Mouse (Mus musculus) adrenal gland, postnatal 10 days (tissue): ENCODE results near the gene Rapgef6. TPM values are rescaled to one million over a fixed set of nuclear protein-coding genes. Genes with fewer than 3 reads are reported as not detected.
A peak's percentile ranks its signal among the peaks of the same experiment; 100 is the strongest.

Source experiments
- DNase-seq: peaks from one replicate; pipeline ENCODE4 v3.0.0; 2021; ENCODE audit warnings: mixed read lengths
- total RNA-seq, 2 experiments: library from RNA; stranded (reverse); gene quantifications; 2 replicates each; pipeline ENCODE4 v1.2.3; 2021

The Rapgef6 gene
- total RNA-seq, 2 experiments from 2014 or later: 24.9 to 28.0 TPM

DNA sequence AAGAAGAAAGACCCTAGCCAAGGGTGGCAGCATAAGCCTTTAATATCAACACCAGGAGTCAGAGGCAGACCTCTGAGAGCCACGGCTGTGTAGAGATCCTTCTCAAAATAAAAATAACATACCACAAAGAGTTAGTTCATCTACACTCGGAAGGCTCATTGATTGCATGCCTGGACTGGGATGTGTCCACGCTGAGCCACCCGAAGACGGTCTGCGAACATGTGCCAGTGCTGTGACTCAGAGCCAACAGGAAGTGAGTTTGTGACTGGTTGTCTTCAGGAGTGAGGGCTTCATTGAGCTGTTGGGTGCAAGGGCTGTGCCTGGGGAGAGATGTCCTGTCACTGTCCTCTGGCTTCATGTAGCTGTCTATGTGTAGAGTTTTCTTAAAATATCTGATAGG, 171.0 kb downstream of the Rapgef6 start:
- no peak for DNase-seq

DNA sequence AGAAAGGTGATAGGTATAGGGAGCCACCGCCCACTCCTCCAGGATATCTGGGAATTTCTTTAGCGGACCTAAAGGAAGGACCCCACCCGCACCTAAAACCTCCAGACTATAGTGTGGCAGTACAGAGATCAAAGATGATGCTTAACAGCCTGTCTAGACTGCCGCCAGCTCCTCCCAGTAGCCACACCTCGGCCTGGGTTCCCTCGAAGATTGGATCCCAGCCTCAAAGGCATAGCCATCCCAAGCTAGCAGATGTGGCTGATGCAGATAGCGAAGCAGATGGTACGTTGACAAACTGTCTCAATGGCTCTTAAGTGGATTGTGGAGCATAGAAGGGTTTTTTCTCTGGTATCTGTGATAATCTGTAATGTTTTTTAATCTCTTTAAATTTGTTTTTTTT, 171.6 kb downstream of the Rapgef6 start:
- DNase-seq: no peak

DNA sequence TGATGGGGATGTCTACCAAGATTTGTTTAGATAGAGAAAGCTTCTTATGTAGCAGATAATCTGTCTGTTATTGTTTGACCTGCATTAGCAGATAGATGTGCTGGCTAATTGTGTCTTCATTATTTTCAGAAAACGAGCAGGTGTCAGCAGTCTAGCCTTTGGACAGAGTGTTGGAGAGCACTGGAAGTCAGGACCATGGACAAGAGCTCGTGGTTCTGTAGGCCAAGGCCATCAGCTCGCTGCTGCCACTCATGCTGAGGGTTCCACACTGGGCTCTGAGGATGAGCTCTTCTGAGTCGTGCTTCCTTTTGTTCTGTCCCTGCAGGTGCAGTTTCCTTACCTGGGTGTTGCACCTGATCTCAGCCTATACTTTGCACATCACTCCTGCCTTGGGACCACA, 173.3 kb downstream of the Rapgef6 start:
- DNase-seq: peak; percentile 66

DNA sequence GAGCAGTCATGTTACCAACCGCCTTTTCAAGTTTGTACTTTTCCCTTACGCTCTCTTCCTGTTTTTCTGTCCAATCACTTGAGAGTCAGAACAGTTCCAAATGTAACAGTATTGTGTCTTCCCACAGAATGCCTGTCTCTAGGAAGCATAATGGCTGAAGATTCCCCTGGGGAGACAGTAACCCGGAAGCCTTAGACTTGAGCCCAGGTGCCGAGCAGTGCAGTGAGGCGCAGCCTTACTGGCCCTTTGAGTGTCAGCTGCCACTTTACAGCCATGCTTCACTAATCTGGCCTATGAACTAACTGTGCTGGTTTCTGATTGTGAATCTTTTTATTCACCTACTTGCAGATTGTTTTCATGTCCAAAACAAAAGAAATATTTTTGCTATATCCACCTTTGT, 175.0 kb downstream of the Rapgef6 start:
- no peak for DNase-seq

DNA sequence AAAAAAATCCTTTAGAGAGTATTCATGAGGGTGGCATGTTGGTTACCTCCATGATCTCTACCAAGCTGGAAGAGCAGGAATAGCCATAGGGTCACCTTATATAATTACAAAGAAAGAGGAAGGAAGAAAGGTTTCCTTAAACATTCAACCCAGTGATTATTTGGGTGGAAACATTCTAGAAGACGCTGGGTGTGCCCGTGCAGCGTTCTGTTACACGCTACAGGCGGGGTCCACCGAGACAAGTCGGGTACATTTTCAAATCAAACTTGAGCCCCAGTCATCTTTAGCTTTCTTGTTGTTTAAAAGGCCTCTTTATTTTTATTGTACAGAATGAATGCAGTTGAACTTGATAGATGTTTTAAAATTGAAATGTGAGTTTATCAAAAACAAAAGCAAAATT, 176.0 kb downstream of the Rapgef6 start:
- DNase-seq: no peak

DNA sequence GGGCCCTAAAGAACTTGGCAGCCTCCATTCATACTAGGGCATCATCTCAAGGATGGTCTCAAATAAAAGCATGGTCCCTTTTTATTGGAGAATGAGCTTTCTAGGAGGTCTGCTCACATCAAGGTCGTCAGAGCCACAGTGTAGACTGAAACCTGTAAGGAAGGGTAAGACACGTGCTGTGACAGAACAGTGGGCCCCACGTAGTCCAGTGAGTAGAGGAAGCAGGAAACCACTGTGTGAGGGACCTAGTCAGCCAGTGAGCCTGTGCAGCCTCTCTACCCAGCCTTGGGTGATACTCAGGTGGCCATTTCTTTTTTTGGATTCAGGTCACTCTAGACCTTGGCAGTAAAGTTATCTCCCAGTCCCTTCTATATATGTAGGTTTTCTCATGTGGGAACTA, 177.3 kb downstream of the Rapgef6 start:
- no peak for DNase-seq

DNA sequence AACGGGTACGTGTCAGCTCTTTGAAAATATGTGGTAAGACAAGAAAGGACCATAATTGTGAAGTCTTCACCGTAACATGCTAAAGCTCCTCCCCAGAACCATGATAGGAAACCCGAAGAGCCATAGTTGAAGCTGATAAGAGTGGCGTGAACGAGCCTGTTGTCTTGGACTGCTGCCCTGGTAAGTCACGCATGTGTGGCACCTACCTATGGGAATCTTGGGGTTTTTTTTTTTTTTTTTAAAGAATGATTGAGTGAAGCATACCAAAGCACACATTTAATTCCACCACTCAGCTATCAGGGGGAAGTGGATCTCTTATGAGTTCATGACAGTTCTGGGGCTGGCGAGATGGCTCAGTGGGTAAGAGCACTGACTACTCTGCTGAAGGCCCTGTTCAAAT, 179.2 kb downstream of the Rapgef6 start:
- DNase-seq: no peak

DNA sequence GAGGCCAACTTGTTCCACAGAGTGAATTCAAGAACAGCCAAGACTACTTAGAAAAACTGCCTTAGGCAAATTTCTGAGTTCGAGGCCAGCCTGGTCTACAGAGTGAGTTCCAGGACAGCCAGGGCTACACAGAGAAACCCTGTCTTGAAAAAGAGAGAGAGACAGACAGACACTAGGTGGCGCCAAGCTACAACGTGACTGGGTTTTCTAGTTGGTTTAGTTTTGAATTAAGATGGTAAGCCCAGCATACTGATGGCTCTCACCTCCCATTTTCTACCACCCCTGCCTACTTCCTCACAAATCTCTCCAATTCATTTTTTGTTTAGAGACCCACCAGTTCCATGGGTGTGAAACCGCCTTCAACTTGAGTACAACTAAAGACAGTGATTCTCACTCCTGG, 180.7 kb downstream of the Rapgef6 start:
- peak; percentile 85 for DNase-seq

DNA sequence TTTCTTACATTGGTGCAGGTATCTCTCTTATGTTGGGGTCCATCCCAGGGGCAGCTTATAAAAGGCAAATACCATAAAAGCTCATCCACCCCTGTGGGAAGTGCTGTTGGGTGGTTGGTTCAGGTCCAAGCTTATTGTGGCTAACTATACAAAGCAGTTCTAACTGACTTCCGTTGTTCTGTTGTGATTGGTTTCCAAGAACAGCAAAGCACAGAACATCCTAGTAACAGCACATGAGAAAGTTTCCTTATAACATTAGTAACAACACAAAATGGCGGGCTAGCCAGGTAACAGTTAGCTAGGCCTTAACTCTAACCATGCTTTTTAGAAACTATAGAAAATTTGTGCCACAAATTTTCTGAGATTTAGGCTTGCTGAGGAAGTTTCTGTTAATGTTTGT, 185.5 kb downstream of the Rapgef6 start:
- no peak for DNase-seq

DNA sequence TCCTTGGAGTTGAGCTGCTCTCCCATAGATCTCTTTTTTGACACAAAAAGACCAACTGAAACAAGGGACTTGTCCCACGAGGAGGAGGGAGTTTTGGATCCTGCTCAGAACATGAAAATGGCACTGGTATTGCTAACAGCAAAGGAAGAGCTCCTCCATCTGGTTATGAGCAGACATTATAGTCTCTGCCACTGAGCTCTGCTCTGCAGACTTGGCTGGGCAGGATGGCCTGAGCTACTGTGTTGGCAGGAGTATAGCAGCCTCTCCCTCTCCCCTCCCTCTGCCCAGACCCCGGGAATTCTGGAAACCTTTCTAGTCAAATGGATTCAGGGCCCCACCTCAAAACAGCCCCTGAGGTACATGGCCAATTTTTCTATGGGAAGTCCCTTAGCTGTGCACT, 187.0 kb downstream of the Rapgef6 start:
- no peak for DNase-seq

DNA sequence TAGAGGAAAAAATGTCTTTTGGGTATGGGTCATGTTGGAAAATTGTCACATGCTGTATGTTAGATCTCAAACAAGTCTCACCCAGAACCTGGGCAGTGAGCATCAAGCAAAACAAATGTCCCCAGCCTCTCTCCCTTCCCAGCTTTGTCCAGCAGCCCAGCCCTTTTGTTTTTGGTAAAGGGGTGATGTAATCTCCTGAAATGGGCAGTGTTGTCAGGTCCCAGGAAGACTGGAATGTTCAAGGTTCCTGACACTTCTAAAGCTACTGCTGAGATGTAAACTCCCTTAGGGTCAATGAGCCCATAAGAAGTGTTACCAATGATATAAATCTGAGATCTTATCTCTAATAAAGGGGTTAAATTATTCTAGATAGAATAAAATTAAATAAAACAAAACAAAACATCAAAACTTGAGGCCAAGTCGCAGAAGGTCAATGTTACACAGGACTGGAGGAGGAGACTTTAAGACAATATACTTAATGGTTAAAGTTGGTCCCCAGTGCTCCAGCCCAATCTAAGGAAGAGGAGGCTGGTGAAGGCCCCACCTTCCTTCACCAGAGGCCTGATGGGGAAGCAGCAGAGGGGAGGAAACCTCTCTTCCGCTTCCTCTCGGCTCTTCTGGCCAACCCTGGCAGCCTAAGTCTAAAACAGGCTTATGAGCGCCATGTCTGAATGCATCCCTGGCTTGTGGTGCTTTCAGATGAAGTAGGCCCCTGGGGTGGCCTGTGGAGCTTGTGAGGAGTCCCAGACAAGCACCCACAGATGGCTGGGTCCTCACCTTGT, 188.1 kb downstream of the Rapgef6 start:
- no peak for DNase-seq

DNA sequence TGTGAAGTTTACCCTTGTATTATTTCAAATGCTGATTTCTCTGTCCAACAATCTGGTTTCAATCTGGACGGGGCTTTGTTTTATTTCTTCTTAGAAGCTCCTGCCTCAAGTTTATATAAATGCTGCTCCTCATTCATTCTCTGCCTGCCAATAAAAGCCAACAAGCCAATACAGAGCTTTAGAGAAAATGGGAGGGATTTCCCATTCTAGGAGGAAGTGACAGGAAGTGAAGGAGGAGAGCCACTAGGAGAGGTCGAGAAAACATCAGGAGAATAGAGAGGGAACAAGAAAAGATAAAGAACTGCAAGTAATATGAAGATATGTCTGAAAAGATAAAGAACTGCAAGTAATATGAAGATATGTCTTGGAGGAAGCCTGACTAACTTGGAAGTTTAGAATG, 190.2 kb downstream of the Rapgef6 start:
- DNase-seq: no peak

DNA sequence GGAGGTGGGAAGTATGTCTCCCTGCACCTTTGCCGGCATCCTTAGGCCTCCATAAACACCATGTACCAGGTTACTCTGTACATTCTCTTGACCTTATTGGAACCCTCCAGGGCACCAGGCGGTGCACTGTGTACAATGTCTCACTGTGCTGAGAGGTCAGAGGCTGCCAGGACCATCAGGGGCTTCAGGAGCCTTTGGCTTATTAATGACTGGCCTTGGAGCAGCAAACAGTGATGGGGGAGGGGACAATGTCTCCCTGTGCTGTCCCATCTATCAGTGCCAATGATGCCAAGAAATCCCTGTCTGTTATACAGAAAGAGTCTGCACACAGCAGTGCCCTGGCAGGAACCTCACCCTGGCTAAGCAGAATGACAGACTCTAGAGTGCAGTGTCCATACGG, 195.2 kb downstream of the Rapgef6 start:
- DNase-seq: no peak

DNA sequence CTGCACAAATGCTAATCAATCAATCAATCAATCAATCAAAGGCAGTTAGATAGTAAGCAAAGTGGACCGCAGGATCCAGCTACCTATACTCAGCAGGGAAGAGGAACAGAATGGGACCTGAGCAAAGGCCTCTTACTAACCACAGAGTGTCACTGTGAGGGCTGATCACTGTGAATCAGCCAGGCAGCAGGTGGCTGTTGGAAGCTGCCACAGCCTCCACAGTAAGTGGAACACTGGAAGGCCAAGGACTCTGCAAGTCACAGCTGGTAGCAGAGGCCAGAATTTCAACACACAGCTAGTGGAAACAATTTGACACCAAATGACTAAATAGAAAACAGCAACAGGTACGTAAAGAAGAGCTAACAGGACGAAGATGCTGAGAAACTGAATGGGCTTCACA, 196.0 kb downstream of the Rapgef6 start:
- peak; percentile 28 for DNase-seq

DNA sequence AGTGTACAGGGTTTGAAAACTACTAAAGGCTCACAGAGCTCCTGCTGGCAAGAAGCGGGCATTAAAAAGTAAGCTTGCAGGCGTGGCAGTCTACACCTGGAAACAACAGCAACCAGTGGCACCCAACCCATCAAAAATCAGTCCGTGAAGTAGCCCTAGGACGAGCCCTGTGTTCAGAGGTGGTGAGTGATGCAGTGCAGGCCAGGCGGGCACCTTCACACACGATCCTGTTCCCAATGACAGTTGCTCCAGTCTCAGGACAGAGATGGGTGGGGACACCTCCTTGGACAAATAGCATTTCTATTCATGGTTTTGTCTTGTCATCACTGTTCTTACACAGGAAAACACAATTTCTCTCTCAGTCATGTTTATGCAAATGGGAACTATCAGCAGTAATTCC, 199.4 kb downstream of the Rapgef6 start:
- DNase-seq: no peak

DNA sequence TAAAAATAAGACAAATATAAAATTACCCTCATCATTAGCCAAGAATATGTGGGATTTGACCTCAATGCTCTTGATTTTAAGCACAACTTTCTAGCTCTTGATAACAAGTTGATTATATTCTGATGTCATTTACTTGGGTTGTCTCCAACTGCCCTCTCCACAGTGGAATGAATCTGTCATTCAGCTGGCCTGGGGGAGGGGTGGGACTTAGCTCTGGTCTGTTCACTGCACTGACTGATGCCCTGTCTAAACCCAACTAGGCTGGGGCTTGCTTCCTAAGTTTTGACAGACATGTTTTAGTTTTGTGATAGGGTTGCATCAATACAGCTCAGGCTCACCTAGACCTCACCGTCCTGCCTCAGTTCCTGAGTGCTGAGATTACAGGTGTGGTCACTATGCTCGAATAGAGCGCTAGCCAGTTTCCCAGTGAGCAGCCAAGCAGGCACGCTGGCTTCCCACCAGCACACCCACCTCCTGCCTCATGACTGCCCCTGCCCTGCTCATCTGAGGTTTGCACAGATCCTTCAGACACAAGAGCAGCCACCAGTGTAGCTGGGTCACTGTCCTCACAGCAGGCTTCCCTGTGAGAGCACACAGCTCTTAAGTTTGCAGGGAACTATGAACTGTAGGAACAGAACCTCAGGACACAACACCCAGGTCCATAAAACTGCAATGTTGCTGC, 201.8 kb downstream of the Rapgef6 start:
- peak; percentile 53 for DNase-seq

DNA sequence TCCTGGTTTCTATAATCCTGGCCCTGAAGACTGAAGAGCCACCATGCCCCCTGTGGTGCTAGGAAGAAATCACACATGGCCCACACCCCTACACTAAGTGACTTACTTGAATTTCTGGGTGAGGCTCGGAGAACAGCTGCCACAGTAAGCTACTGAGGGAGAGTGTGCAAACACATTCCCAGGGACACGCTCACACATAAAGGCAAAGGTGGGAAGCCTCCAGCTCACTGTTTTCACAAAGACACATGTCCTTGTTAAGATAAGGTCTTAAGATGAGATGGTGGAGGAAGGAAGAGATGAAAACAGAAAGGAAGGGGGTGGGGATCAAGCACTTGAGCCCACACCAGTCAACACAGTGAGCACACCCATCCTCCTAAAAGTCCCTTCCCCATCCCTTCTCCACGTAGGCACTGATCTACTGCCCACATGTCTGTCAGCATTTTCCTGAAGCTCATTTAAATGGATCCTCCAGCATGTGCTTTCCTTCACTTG, 204.0 kb downstream of the Rapgef6 start:
- DNase-seq: no peak

DNA sequence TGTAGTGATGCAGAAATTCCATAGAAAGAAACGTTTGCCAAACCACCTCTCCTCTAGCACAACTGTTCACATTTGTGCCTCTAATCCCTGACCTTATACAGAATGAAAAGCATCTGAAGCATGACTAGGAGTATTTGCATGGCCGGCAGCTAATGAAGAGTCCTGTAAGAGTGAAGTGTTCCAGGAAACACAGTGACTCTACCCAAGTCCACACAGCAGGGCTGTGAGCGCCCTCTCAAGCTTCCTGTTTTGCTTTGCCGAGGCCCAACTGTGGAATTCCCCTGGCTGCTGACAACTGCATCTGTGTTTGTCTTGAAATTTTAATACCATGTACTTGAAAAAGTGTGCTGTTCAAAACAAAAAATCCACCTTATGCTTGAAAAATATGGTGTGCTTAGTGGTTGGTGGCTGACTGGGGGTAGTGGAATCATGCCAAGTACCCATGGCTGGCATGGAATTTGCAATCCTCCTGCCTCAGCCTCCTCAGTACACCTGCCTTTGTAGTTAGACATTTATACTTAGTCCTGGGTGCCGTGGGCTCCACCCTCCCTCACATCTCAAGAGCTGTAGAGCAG, 204.8 kb downstream of the Rapgef6 start:
- no peak for DNase-seq

DNA sequence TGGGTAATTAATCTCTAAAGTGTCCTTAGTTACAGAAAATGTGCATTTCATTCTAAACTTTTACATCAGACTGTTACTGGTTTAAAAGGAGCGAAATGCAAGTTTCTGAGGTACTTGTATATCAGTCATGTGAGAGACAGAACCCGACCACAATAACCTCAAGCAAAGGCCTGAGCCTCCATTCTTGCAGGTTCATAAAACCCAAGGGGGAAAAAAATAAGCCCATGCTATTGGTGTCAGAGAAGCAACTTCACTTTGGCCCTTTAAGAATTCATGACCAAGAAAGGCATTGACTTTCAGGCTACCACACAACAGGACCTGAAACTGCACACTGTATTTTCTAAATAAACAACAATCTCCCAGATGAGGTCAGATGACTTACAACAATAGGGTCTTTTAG, 205.7 kb downstream of the Rapgef6 start:
- no peak for DNase-seq

DNA sequence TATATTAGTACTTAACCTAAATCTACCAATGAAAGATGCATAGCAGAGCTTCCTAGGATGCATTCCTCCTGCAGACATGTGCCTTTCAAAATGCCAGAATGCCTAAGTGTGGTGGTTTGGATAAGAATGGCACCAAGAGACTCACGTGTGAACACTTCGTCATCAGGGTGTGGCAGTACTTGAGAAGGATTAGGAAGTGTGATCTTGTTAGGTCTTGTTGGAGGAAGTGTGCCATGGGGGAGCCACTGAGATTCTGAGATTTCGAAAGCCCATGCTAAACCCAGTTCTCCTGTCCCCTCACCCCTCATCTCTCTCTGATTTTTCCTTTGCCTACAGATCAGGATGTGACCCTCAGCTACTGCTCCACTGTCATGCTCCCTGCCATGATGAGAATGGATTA, 206.7 kb downstream of the Rapgef6 start:
- DNase-seq: no peak

DNA sequence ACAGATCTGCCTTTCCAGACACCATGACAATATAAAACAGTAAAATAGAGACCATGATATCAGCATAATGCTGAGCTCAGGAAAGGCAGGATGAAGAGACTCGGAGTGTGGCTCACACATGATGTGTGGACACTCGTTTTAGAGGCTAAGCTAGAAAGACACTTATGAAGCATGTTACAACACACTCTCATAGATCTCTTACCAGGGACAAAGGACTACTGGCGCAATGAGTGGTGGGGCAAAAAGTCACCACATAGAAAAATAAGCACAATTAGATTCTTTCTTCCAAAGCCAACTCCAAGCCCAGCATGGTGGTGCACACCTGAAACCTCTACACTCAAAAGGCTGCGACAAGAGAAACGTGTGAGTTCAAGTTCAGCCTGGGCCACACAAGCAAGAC, 208.3 kb downstream of the Rapgef6 start:
- DNase-seq: no peak

DNA sequence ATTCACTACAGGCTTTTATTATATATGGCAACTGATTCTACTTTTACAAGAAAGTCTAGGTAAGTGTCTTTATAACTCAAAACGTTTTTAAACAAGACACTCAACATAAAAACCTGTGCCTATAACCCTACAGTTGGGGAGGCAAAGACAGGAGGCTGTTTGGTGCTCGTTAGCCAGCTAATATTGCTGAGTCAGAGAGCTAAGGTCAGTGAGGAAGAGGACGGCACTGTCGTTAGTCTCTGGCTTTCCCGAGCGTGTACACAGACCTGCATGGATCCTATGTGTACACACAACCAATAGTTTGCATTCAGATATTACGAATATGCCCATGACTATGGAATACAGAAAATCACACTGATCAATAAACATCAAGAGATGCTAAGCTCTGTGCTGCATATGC, 208.7 kb downstream of the Rapgef6 start:
- no peak for DNase-seq

DNA sequence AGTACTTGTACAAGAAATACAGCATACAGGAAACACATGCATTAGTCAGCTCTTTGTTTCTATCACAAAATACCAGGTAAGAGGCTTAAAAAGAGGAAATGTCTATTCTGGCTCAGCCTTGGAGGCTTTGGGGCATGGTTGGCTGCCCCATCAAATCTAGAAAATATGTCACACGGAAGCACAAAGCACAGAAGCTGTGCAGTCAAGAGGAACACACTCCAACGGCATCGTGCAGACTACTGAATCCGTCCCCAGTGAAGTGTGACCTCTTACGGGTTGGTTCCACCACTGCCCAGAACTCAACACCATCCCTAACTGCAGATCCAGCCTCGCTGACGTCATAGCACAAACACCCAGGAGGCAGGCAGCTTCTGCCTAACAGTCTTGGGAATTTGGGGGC, 210.9 kb downstream of the Rapgef6 start:
- no peak for DNase-seq

DNA sequence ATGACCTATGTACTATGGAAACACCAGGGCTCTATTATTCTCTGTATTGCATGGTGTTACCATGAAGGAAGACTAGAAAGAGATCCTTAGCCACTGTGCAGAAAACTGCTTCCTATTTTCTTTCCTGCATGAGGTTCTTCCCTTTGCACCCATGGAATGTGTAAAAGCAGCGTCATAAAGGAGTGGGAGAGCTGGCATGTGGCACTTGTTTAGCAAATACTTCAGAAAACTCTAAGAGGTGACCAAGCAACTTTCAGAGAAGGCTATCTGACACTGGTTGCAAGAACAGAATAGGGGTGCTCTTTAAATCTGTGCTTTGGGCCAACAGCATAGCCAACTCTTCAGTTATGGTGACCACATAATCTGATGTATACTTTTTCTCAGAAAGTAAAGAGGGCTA, 212.5 kb downstream of the Rapgef6 start:
- DNase-seq: no peak
